Mouse (Mus musculus): ENCODE data around the gene Poc5.

DNA sequence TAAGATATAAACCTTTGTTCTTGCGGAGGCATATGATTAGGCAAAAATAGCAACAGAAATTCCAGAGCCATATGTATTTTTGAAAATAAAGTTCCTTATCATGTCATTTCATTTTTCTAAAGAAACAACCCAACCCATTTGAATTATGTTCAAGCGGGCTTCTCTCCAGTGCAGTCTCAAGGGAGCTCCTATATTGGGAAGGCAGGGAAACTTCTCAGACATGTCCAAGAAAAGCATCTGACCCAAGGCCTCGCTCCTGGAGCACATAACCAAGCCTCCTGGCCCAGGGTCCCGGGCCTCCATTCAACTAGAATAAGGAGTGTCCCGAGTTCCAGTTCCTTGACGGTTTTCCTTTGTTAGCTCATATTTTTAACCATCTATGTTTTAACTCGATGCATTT is 62.8 kb downstream of the Poc5 start:
- TF ChIP-seq CTCF (IDR thresholded peaks at IDR 0.05), result no peak
- TF ChIP-seq EP300 (IDR thresholded peaks at IDR 0.05), result no peak
